Mouse (Mus musculus): ENCODE results near the gene Gm43720. TPM values are rescaled to one million over a fixed set of nuclear protein-coding genes. Genes with fewer than 3 reads are reported as not detected.

Gene Gm43720
- polyA plus RNA-seq, 2 experiments: 0.01 TPM; not detected in 1

- no peak overlapping the region for H3K4me2 ChIP-seq (ENCODE audit: low read depth)
- DNase-seq (ENCODE audit: low read depth in 3 of 3, low spot score in 3 of 3) (no peak), ATAC-seq (ENCODE audit: insufficient read depth) (no peak)
- H3K36me3 ChIP-seq (replicated peaks; ENCODE audit: control insufficient read depth, insufficient read depth, low read depth): no peaks in the 10 kb centered on the region
- no peaks in the 10 kb centered on the region for H3K27me3 ChIP-seq (ENCODE audit: control insufficient read depth, insufficient read depth, low read length)
- WGBS (ENCODE audit: insufficient replicate concordance): 69% methylated on average over 2 of the region's 2 CpGs
- no peaks in the 10 kb centered on the region for H3K9me3 ChIP-seq (ENCODE audit: control insufficient read depth, low read length)
- H3K4me1 ChIP-seq (replicated peaks; ENCODE audit: control insufficient read depth in 2 of 2, insufficient read depth in 2 of 2, low read length in 1 of 2): no peaks in the 10 kb centered on the region
- no peak overlapping the region for H3K4me3 ChIP-seq (ENCODE audit: insufficient read depth in 1 of 2, low read depth in 2 of 2, low read length in 2 of 2)
- no peak for TF ChIP-seq CTCF (IDR thresholded peaks at IDR 0.05; ENCODE audit: low read depth)
- no peak for TF ChIP-seq EP300 (IDR thresholded peaks at IDR 0.05; ENCODE audit: low read depth)
- H3K9ac ChIP-seq (replicated peaks): no peak overlapping the region
- no peak overlapping the region for H3K27ac ChIP-seq
Observed at GRCm38 (mm10) chr5:138233778-138234177, 46.0 kb downstream of the Gm43720 start.

GRCm38 (mm10) chr5:138229511-138229910 is 50.2 kb downstream of the Gm43720 start:
- Histone ChIP-seq H3K4me2 (ENCODE audit: low read depth) (no peak overlapping the region), H3K9me3 (ENCODE audit: control insufficient read depth, low read length) (no peaks in the 10 kb centered on the region), H3K27me3 (ENCODE audit: control insufficient read depth, insufficient read depth, low read length) (no peaks in the 10 kb centered on the region), H3K4me1 (replicated peaks; ENCODE audit: control insufficient read depth in 2 of 2, insufficient read depth in 2 of 2, low read length in 1 of 2) (peaks cover 0 to 3% of the 10 kb centered on the region in 2 experiments; a peak in 1 of 4 replicates), H3K9ac (replicated peaks) (no peak overlapping the region), H3K4me3 (ENCODE audit: insufficient read depth in 1 of 2, low read depth in 2 of 2, low read length in 2 of 2) (no peak overlapping the region), H3K36me3 (replicated peaks; ENCODE audit: control insufficient read depth, insufficient read depth, low read depth) (no peaks in the 10 kb centered on the region), H3K27ac (no peak overlapping the region)
- TF ChIP-seq CTCF (IDR thresholded peaks at IDR 0.05; ENCODE audit: low read depth) (no peak), EP300 (IDR thresholded peaks at IDR 0.05; ENCODE audit: low read depth) (no peak)
- DNase-seq (ENCODE audit: low read depth in 3 of 3, low spot score in 3 of 3) (no peak), ATAC-seq (ENCODE audit: insufficient read depth) (no peak)
- 73% methylated on average over 3 of the region's 3 CpGs for WGBS (ENCODE audit: insufficient replicate concordance)

- Histone ChIP-seq H3K36me3 (replicated peaks; ENCODE audit: control insufficient read depth, insufficient read depth, low read depth) (no peaks in the 10 kb centered on the region), H3K9ac (replicated peaks) (no peak overlapping the region), H3K9me3 (ENCODE audit: control insufficient read depth, low read length) (no peaks in the 10 kb centered on the region), H3K4me3 (ENCODE audit: insufficient read depth in 1 of 2, low read depth in 2 of 2, low read length in 2 of 2) (no peak overlapping the region), H3K4me2 (ENCODE audit: low read depth) (no peak overlapping the region), H3K27me3 (ENCODE audit: control insufficient read depth, insufficient read depth, low read length) (no peaks in the 10 kb centered on the region), H3K27ac (no peak overlapping the region), H3K4me1 (replicated peaks; ENCODE audit: control insufficient read depth in 2 of 2, insufficient read depth in 2 of 2, low read length in 1 of 2) (peaks cover 0 to 3% of the 10 kb centered on the region in 2 experiments; a peak in 1 of 4 replicates)
- WGBS (ENCODE audit: insufficient replicate concordance): 17% methylated on average over 3 of the region's 3 CpGs
- ATAC-seq (ENCODE audit: insufficient read depth) (no peak), DNase-seq (ENCODE audit: low read depth in 3 of 3, low spot score in 3 of 3) (no peak)
- TF ChIP-seq CTCF (IDR thresholded peaks at IDR 0.05; ENCODE audit: low read depth) (peak; percentile 66), EP300 (IDR thresholded peaks at IDR 0.05; ENCODE audit: low read depth) (no peak)
Observed at GRCm38 (mm10) chr5:138228026-138228425, 51.7 kb downstream of the Gm43720 start.

GRCm38 (mm10) chr5:138227367-138227766 is 52.4 kb downstream of the Gm43720 start:
- no peak overlapping the region for H3K9ac ChIP-seq (replicated peaks)
- H3K27ac ChIP-seq: no peak overlapping the region
- ATAC-seq (ENCODE audit: insufficient read depth): no peak
- no peaks in the 10 kb centered on the region for H3K27me3 ChIP-seq (ENCODE audit: control insufficient read depth, insufficient read depth, low read length)
- TF ChIP-seq EP300 (IDR thresholded peaks at IDR 0.05; ENCODE audit: low read depth) (0 out of 2 replicates have a peak, but pooled peaks have one; percentile 10), CTCF (IDR thresholded peaks at IDR 0.05; ENCODE audit: low read depth) (no peak)
- H3K4me1 ChIP-seq (replicated peaks; ENCODE audit: control insufficient read depth in 2 of 2, insufficient read depth in 2 of 2, low read length in 1 of 2): peaks cover 0 to 3% of the 10 kb centered on the region in 2 experiments; a peak in 1 of 4 replicates
- H3K4me2 ChIP-seq (ENCODE audit: low read depth): no peak overlapping the region
- H3K36me3 ChIP-seq (replicated peaks; ENCODE audit: control insufficient read depth, insufficient read depth, low read depth): no peaks in the 10 kb centered on the region
- peak in 1 of 3 experiments; percentile 16 for DNase-seq (ENCODE audit: low read depth in 3 of 3, low spot score in 3 of 3)
- no peak overlapping the region for H3K4me3 ChIP-seq (ENCODE audit: insufficient read depth in 1 of 2, low read depth in 2 of 2, low read length in 2 of 2)
- H3K9me3 ChIP-seq (ENCODE audit: control insufficient read depth, low read length): no peaks in the 10 kb centered on the region
- WGBS (ENCODE audit: insufficient replicate concordance): 8% methylated on average over 2 of the region's 2 CpGs

GRCm38 (mm10) chr5:138226491-138226890 is 53.3 kb downstream of the Gm43720 start:
- peaks cover 0 to 3% of the 10 kb centered on the region in 2 experiments; a peak in 1 of 4 replicates for H3K4me1 ChIP-seq (replicated peaks; ENCODE audit: control insufficient read depth in 2 of 2, insufficient read depth in 2 of 2, low read length in 1 of 2)
- DNase-seq (ENCODE audit: low read depth in 3 of 3, low spot score in 3 of 3): no peak
- H3K9ac ChIP-seq (replicated peaks): no peak overlapping the region
- no peak for ATAC-seq (ENCODE audit: insufficient read depth)
- no peaks in the 10 kb centered on the region for H3K9me3 ChIP-seq (ENCODE audit: control insufficient read depth, low read length)
- no peak overlapping the region for H3K4me3 ChIP-seq (ENCODE audit: insufficient read depth in 1 of 2, low read depth in 2 of 2, low read length in 2 of 2)
- no peaks in the 10 kb centered on the region for H3K36me3 ChIP-seq (replicated peaks; ENCODE audit: control insufficient read depth, insufficient read depth, low read depth)
- H3K27me3 ChIP-seq (ENCODE audit: control insufficient read depth, insufficient read depth, low read length): no peaks in the 10 kb centered on the region
- TF ChIP-seq CTCF (IDR thresholded peaks at IDR 0.05; ENCODE audit: low read depth) (no peak), EP300 (IDR thresholded peaks at IDR 0.05; ENCODE audit: low read depth) (no peak)
- WGBS (ENCODE audit: insufficient replicate concordance): 35% methylated on average over 4 of the region's 4 CpGs
- H3K27ac ChIP-seq: no peak overlapping the region
- H3K4me2 ChIP-seq (ENCODE audit: low read depth): no peak overlapping the region
